Mouse (Mus musculus): ENCODE results near the gene Gm2310.
"Not testable (repeated sequence)": the region's sequence is repeated elsewhere in the genome, so short reads cannot be mapped to it uniquely, and the experiment has no call there.

Gene Gm2310

DNA sequence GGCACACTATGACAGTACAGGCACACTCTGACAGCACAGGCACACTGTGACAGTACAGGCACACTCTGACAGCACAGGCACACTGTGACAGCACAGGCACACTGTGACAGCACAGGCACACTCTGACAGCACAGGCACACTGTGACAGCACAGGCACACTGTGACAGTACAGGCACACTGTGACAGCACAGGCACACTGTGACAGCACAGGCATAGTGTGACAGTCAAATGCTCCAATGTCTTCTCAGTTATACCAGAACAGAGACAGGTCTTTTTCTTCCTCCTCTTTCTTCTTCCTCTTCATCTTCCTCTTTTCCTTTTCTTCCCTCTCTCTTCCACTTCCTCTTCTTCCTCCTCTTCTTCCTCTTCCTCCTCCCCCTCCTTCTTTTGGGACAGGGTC, at the start of gene Gm2310:
Gm2310 (minus strand) TSS at position 101 of the 400 bp plus-strand sequence.
- DNase-seq (ENCODE audit: low spot score), result not testable (repeated sequence)

DNA sequence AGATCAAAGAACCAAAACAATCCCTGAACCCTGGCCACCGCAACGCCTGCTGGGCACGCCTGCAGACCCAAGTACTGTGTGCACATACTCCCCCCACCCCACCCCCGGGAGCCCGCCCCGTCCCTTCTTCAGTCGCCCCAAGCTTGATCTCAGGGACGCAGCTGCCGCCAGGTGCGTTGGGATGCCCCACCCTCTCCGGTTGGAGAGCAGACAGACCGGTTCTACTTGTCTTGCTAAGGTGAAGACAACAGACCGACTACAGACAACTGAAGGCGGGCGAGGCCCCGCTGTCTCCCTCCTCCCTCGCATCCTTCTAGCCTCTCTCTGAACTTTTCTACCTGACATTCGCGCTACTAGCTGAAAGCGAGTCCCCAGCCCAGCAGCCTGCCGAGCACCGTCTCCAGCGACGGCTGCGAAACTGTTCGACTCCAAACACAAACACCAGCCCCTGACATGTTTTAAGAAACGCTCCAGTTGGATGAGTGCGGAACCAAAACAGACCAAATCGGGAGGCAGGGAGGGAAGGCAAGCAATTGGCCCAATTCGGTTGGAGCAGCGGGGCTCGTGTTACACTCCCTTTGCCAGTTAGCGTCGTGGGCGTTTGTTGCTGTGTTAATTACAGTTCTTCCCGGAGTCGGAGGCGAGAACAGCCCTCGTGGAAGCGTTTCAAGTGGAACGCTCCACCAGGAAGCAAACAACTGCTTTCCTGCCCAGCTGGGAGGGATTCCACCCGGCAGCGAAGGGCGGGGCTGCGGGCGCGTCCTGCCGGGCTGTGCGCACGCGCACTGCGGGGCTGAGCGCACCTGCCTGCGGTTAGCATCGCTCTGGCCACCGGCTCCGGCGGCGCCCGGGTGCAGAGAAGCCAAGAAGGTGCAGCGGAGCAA, 49.1 kb upstream of the Gm2310 start:
- DNase-seq (ENCODE audit: low spot score), result peak; percentile 81

DNA sequence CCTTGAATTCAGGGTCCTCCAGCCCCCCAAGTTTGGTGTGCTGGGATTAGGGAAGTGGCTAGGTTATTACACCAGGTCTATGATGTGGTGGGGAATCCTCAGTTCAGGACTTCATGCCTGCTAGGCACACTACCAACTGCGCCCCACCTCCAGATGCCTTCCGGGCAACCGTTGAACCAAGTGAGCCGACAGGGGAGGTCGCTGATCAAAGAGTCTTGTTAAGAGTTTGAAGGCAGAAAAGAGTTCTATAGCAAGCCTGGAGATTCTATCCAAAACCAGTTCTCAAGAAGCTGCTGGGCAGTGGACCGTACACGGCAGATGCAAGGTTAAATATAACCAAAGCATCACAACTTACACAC, 48.5 kb upstream of the Gm2310 start:
- DNase-seq (ENCODE audit: low spot score), result no peak

DNA sequence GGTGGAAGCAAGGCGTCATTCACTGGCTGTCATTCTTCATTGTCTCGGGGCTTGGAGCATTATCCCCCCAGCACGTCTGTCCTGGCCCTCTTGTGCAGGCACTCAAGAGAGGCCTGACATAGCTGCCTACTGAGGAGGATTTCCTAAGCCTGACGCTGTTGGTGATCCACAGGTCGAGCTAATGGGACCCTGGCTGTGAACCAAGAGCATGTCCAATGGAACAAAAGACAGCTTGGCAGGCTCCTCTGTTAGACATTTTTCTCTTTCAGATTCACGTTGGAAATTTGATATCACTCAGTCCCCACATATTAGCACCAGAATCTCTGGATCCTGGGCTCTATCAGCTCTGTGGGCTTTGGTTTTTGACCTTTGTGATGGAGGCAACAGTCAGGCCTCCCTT, 45.7 kb upstream of the Gm2310 start:
- DNase-seq (ENCODE audit: low spot score), result no peak

DNA sequence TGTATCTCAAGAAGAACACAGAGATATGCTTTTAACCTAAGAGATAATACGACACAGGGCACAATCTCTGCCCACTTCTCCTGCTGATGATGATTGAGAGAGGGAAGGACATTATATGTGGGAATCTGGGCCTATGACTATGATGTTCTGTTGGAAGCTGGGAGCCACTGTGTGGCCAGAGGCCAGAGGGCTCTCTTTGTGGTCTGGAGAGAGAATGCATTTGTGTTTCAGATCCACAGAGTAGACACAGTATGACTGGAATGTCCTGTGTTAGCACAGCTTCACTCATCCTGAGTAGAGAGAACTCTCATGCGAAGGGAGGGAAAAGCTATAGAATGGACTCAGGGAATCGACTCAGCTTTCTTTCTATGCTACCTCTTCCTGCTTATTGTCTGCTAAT, 44.6 kb upstream of the Gm2310 start:
- no peak for DNase-seq (ENCODE audit: low spot score)

DNA sequence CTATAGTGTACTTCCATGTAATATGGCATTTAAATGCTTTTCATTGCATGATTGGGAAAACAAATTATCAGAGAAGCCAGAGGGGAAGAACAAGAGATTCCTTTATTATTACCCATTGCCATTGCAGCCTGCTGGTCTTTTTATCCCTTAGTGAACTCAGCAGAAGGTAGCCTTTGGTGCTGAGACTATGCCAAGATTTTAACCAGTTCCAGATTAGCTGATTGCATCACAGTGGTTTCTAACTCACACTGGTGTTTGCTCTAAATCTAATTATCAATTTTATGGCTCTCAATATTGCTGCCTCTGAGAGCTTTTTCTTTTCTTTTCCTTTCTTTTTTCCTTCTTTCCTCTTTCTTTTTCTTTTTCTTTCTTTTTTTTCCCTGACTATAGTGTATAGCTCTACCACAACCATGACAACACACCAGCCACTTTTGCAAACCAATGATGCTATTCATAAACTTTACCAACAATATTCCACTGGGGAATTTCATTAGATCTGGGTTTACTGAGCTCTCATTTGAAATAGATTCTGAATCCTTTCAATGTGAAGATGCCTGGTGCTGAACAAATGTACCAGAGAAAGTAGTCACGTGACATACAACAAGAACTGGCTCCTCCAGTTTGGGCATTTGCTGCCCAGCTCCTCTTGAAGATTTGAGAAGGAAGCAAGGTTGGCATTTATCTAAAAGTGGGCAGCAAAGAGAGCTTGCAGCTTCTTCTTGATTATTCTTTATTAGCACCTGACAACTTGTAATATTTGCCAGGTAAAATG, 43.9 kb upstream of the Gm2310 start:
- no peak for DNase-seq (ENCODE audit: low spot score)

DNA sequence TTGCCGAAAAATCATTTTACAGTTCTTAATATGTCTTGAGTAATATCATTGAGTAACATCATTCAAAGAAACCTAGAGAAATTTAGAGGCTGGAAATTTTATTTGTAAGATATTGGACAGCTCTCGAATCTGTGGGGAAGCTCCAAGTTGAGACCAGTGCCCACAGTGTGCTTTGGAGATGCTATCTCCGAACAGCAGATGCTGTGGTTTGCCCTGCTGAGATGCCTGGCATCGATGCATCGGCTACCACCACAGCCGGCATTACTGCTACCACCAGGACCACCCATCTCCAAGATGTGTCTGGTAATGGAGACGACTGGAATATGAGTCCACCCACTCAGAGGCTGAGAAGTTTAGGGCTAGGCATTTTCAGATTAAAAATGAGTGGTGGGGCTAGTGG, 43.0 kb upstream of the Gm2310 start:
- no peak for DNase-seq (ENCODE audit: low spot score)

DNA sequence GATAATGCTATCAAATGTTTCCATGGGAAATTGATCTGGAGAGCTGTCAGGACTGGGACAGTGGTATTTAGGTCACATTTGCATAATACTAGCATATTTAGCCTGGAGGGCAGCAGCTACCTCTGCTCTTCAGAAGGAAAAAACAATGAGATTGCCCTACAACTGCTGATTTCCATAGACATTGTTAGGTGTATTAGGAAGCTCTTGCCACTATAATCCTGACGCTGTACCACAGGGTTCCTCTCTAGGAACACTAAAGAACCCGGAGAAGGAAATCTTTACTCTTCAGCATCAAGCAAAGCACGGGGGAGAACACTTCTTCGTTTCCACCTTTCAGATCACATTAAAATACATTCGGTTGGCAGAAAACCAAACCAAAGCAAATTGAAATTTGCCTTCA, 11.4 kb upstream of the Gm2310 start:
- DNase-seq (ENCODE audit: low spot score), result no peak

DNA sequence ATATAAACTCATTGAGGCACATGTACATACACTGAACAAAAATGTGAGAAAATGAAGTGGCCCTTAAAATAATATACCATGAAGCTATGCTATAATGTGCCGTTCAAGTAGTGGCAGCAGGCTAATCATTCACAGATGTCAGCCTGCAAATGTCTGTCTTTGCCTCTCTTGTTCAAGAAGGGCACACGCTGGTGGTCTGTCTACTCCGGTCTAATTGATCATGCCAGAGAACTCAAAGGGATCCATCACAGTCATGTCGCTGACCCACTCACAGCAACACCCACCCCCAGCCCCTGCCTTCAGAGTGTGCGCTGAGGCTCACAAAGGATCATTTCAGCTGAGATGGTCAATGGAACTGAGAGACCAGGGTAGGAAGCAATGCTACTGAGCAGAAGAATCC, 6.8 kb downstream of the Gm2310 start:
- no peak for DNase-seq (ENCODE audit: low spot score)

DNA sequence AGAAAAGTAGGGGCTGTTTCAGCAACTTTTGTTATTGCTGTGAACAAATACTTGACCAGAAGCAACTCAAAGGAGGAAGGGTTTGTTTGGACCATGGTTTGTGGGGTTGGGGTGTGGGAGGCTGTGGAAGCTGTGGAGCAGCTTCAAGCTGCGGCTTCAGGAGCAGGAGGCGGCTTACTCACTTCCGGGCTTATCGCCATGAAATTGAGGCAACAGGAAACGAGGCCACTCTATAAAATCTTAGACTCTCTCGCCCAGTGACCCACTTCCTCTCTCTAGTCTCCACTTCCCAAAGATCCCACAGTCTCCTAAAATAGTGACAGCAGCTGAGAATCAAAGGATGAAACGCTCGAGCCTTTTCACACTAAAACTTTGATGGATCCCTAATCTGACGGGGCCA, 7.9 kb downstream of the Gm2310 start:
- peak; percentile 3 for DNase-seq (ENCODE audit: low spot score)

DNA sequence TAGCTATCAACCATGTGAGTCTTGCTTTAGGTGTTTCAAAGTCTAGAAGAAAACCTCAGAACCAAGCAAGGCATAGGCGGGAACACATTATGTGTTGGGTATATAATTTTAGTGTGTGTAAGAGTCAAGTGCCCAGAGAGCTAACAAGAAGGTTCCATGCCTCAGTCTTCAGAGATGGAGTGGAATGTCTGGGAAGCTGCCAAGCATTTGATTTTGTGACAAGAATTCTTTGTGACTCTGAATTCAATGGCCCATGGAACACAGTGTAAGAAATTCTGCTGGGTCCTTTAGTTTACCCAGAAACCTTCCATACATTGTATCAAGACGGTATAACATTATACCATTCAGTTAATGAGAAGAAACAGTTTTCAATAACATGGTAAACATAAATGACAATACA, 17.3 kb downstream of the Gm2310 start:
- no peak for DNase-seq (ENCODE audit: low spot score)

DNA sequence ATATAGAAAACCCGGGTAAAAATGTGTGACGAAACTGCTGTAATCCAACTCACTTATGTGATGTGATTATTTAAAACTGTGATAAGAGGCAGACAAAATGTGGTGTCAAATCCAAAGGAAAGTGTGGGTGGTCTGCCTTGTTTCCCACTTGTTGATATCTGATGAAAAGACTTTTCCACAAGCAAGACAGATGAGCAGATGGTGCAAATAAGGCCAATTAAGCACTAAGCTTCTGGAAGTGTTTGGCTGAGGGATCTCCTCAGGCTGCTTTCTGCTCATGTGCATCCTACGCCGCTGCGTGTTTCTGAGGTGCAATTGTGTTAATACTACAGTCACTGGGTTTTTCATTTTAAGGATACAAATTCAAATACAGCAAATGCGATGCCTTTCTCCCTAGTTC, 34.5 kb downstream of the Gm2310 start:
- DNase-seq (ENCODE audit: low spot score), result no peak

DNA sequence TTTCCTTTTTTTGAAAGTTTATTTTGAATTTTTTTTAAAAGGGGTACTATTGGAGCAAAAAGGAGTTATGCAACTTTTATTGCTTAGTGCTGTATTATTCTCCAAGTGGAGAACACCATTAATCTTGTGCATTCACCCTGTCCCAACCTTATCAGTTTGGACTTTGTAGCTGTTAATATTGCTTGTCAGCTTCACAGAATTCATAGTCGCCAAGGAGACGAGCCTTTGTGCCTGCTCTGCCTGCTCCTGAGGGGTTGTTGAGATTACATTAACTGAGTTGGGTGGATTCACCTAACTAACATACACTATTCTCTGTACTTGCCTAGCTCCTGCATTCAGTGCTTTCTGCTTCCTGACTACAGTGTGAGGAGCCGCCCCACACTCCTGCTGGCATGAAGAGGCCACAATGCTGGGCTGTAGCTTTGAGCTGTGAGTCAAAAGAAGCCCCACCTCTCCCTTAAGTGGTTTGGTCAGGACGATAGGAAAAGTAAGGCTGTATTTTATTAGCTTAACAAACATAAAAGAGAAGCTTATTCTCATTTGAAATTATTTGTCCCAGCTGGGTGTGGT, 50.7 kb downstream of the Gm2310 start:
- DNase-seq (ENCODE audit: low spot score), result no peak
